Mouse (Mus musculus): Measurements from ENCODE around the gene Txlng. TPM values are rescaled to one million over a fixed set of nuclear protein-coding genes. Genes with fewer than 3 reads are reported as not detected.
"Not testable (repeated sequence)": the region's sequence is repeated elsewhere in the genome, so short reads cannot be mapped to it uniquely, and the experiment has no call there.

Gene Txlng
- polyA plus RNA-seq (2016; fragmentation: Nextera tagmentation; extraction: Ambion mirVana), result 12.5 and 14.2 TPM in 2 replicates

- Histone ChIP-seq H3K27me3 (ENCODE audit: insufficient read depth, poor library complexity, severe bottlenecking) (peaks cover 11% of the 10 kb centered on the region; the same call in 1 of the 2 replicates), H3K27ac (peak within 1 kb of the TSS; percentile 79), H3K9me3 (no peaks in the 10 kb centered on the region), H3K4me3 (peak within 1 kb of the TSS; percentile 69), H3K4me1 (no peaks in the 10 kb centered on the region), H3K36me3 (no peaks in the 10 kb centered on the region)
- DNase-seq (ENCODE audit: low spot score), result peak; percentile 98
- 18% methylated on average over 37 of the region's 37 CpGs for WGBS
Measured at GRCm38 (mm10) chrX:162829203-162829708, at the start of gene Txlng. Gene Txlng, minus strand, starts transcription at chrX:162829454.

- H3K4me1 ChIP-seq, result no peaks in the 10 kb centered on the region
- no peak overlapping the region for H3K27ac ChIP-seq
- DNase-seq (ENCODE audit: low spot score), result no peak
- H3K36me3 ChIP-seq, result peaks cover 27% of the 10 kb centered on the region
- H3K4me3 ChIP-seq, result no peak overlapping the region
- no peaks in the 10 kb centered on the region for H3K9me3 ChIP-seq
- no peaks in the 10 kb centered on the region for H3K27me3 ChIP-seq (ENCODE audit: insufficient read depth, poor library complexity, severe bottlenecking)
- 74% methylated on average over 3 of the region's 3 CpGs for WGBS
Measured at GRCm38 (mm10) chrX:162878236-162878635, 49.0 kb upstream of the Txlng start.

GRCm38 (mm10) chrX:162873761-162874160 is 44.5 kb upstream of the Txlng start:
- Histone ChIP-seq H3K4me3 (no peak overlapping the region), H3K4me1 (no peaks in the 10 kb centered on the region), H3K9me3 (no peaks in the 10 kb centered on the region), H3K36me3 (peaks cover 29% of the 10 kb centered on the region), H3K27ac (no peak overlapping the region), H3K27me3 (ENCODE audit: insufficient read depth, poor library complexity, severe bottlenecking) (no peaks in the 10 kb centered on the region)
- no peak for DNase-seq (ENCODE audit: low spot score)
- WGBS, result 84% methylated on average over 2 of the region's 2 CpGs

- Histone ChIP-seq H3K36me3 (peaks cover 23% of the 10 kb centered on the region), H3K4me3 (no peak overlapping the region), H3K27me3 (ENCODE audit: insufficient read depth, poor library complexity, severe bottlenecking) (no peaks in the 10 kb centered on the region), H3K27ac (no peak overlapping the region), H3K9me3 (no peaks in the 10 kb centered on the region), H3K4me1 (no peaks in the 10 kb centered on the region)
- DNase-seq (ENCODE audit: low spot score), result no peak
- WGBS, result 41% methylated on average over 4 of the region's 4 CpGs
Measured at GRCm38 (mm10) chrX:162871734-162872517, 42.7 kb upstream of the Txlng start.

GRCm38 (mm10) chrX:162868294-162868965 is 39.2 kb upstream of the Txlng start:
- no peak overlapping the region for H3K4me3 ChIP-seq
- H3K9me3 ChIP-seq, result no peaks in the 10 kb centered on the region
- DNase-seq (ENCODE audit: low spot score), result no peak
- H3K27ac ChIP-seq, result no peak overlapping the region
- WGBS, result 76% methylated on average over 3 of the region's 3 CpGs
- H3K4me1 ChIP-seq, result no peaks in the 10 kb centered on the region
- no peaks in the 10 kb centered on the region for H3K27me3 ChIP-seq (ENCODE audit: insufficient read depth, poor library complexity, severe bottlenecking)
- peaks cover 22% of the 10 kb centered on the region for H3K36me3 ChIP-seq

- no peak for DNase-seq (ENCODE audit: low spot score)
- H3K27ac ChIP-seq, result no peak overlapping the region
- WGBS, result 94% methylated on average over 1 of the region's 1 CpGs
- H3K36me3 ChIP-seq, result no peaks in the 10 kb centered on the region
- H3K4me3 ChIP-seq, result no peak overlapping the region
- H3K27me3 ChIP-seq (ENCODE audit: insufficient read depth, poor library complexity, severe bottlenecking), result no peaks in the 10 kb centered on the region
- H3K4me1 ChIP-seq, result no peaks in the 10 kb centered on the region
- H3K9me3 ChIP-seq, result no peaks in the 10 kb centered on the region
Measured at GRCm38 (mm10) chrX:162848682-162849081, 19.4 kb upstream of the Txlng start.

GRCm38 (mm10) chrX:162845531-162845930 is 16.3 kb upstream of the Txlng start:
- no peak overlapping the region for H3K4me3 ChIP-seq
- no peaks in the 10 kb centered on the region for H3K4me1 ChIP-seq
- no peaks in the 10 kb centered on the region for H3K27me3 ChIP-seq (ENCODE audit: insufficient read depth, poor library complexity, severe bottlenecking)
- 82% methylated on average over 3 of the region's 3 CpGs for WGBS
- no peak for DNase-seq (ENCODE audit: low spot score)
- no peak overlapping the region for H3K27ac ChIP-seq
- H3K36me3 ChIP-seq, result no peaks in the 10 kb centered on the region
- no peaks in the 10 kb centered on the region for H3K9me3 ChIP-seq

- H3K27ac ChIP-seq, result no peak overlapping the region
- H3K4me1 ChIP-seq, result no peaks in the 10 kb centered on the region
- no peaks in the 10 kb centered on the region for H3K36me3 ChIP-seq
- H3K9me3 ChIP-seq, result no peaks in the 10 kb centered on the region
- DNase-seq (ENCODE audit: low spot score), result no peak
- no peak overlapping the region for H3K4me3 ChIP-seq
- no peaks in the 10 kb centered on the region for H3K27me3 ChIP-seq (ENCODE audit: insufficient read depth, poor library complexity, severe bottlenecking)
- 70% methylated on average over 8 of the region's 8 CpGs for WGBS
Measured at GRCm38 (mm10) chrX:162844447-162845100, 15.3 kb upstream of the Txlng start.

- 62% methylated on average over 3 of the region's 3 CpGs for WGBS
- H3K4me3 ChIP-seq, result no peak overlapping the region
- H3K27ac ChIP-seq, result no peak overlapping the region
- H3K36me3 ChIP-seq, result no peaks in the 10 kb centered on the region
- no peaks in the 10 kb centered on the region for H3K4me1 ChIP-seq
- H3K9me3 ChIP-seq, result no peaks in the 10 kb centered on the region
- no peak for DNase-seq (ENCODE audit: low spot score)
- peaks cover 11% of the 10 kb centered on the region; the same call in 1 of the 2 replicates for H3K27me3 ChIP-seq (ENCODE audit: insufficient read depth, poor library complexity, severe bottlenecking)
Measured at GRCm38 (mm10) chrX:162832101-162832500, 2.8 kb upstream of the Txlng start.

- Histone ChIP-seq H3K4me1 (no peaks in the 10 kb centered on the region), H3K27ac (no peak overlapping the region), H3K4me3 (no peak overlapping the region), H3K9me3 (no peaks in the 10 kb centered on the region), H3K27me3 (ENCODE audit: insufficient read depth, poor library complexity, severe bottlenecking) (peaks cover 11% of the 10 kb centered on the region; the same call in 1 of the 2 replicates), H3K36me3 (no peaks in the 10 kb centered on the region)
- DNase-seq (ENCODE audit: low spot score), result no peak
- WGBS, result 48% methylated on average over 1 of the region's 1 CpGs
Measured at GRCm38 (mm10) chrX:162831542-162831941, 2.3 kb upstream of the Txlng start.

GRCm38 (mm10) chrX:162831036-162831435 is 1.8 kb upstream of the Txlng start:
- no peaks in the 10 kb centered on the region for H3K36me3 ChIP-seq
- 35% methylated on average over 1 of the region's 1 CpGs for WGBS
- H3K4me1 ChIP-seq, result no peaks in the 10 kb centered on the region
- H3K4me3 ChIP-seq, result no peak overlapping the region
- DNase-seq (ENCODE audit: low spot score), result no peak
- H3K27ac ChIP-seq, result no peak overlapping the region
- H3K27me3 ChIP-seq (ENCODE audit: insufficient read depth, poor library complexity, severe bottlenecking), result peaks cover 11% of the 10 kb centered on the region; the same call in 1 of the 2 replicates
- H3K9me3 ChIP-seq, result no peaks in the 10 kb centered on the region

GRCm38 (mm10) chrX:162830313-162830712 is 1.1 kb upstream of the Txlng start:
- H3K27me3 ChIP-seq (ENCODE audit: insufficient read depth, poor library complexity, severe bottlenecking), result peaks cover 11% of the 10 kb centered on the region; the same call in 1 of the 2 replicates
- H3K36me3 ChIP-seq; H3K27ac ChIP-seq; H3K4me1 ChIP-seq; H3K9me3 ChIP-seq; DNase-seq (ENCODE audit: low spot score); H3K4me3 ChIP-seq: not testable (repeated sequence)
- 53% methylated on average over 2 of the region's 2 CpGs for WGBS

- H3K4me3 ChIP-seq, result peak overlapping the region; percentile 69
- no peaks in the 10 kb centered on the region for H3K4me1 ChIP-seq
- WGBS, result 35% methylated on average over 5 of the region's 5 CpGs
- no peaks in the 10 kb centered on the region for H3K36me3 ChIP-seq
- H3K27ac ChIP-seq, result 0 out of 2 replicates have a peak overlapping the region, but pooled peaks have one; percentile 72
- DNase-seq (ENCODE audit: low spot score), result no peak
- H3K9me3 ChIP-seq, result no peaks in the 10 kb centered on the region
- H3K27me3 ChIP-seq (ENCODE audit: insufficient read depth, poor library complexity, severe bottlenecking), result peaks cover 11% of the 10 kb centered on the region; the same call in 1 of the 2 replicates
Measured at GRCm38 (mm10) chrX:162829741-162830140, 487 bp upstream of the Txlng start.
